Mouse (Mus musculus): ENCODE results near the gene Tnnt3.

GRCm38 (mm10) chr7:142538766-142539165 is 40.1 kb downstream of the Tnnt3 start:
- TF ChIP-seq CTCF (IDR thresholded peaks at IDR 0.05) = no peak
- no peak for TF ChIP-seq EP300 (IDR thresholded peaks at IDR 0.05)
